In genomic region chr7:110463471-110463870, GRCm38 (mm10) we compare ENCODE assay signal across 4 mouse cellular contexts.
"Had no signal": no experiment of that assay in that cellular context is flagged by ENCODE, and none has a peak within 500 bp of the region (broad histone marks: within the 10 kb centered on the region; RNA-seq: fewer than 3 reads in every experiment).

No protein-coding gene starts in this region.

- DNase-seq: kidney, postnatal 14 days; lung, embryonic 14.5 days; lung, postnatal 10 days; thymus, postnatal 4 days had no signal
